Mouse (Mus musculus): Measurements from ENCODE around the gene Sh2d2a. TPM values are rescaled to one million over a fixed set of nuclear protein-coding genes. Genes with fewer than 3 reads are reported as not detected.

Gene Sh2d2a
- total and polyA plus RNA-seq, 3 experiments = not detected

DNA sequence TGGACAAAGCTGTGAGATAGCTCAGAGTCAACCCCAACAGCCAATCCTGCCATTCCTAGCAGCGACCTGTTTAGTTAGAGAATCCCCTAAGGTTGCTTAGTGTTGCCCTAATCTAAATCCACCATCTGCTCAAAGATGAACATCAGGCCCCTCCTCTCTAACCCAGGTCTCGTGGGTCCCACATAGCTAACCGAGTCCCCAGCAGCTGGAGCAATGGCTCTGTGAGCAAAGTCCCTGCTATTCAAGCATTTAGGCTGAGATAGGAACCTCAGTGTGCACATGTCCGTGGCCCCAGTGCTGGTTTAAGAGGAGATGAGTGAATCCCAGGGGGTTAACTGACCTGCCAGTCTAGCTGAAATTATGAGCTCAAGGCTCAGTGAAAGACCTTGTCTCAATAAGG is 369 bp upstream of the Sh2d2a start:
- TF ChIP-seq MAX (IDR thresholded peaks at IDR 0.05; ENCODE audit: low read length) (no peak), ELF1 (IDR thresholded peaks at IDR 0.05; ENCODE audit: low read depth, low read length) (no peak), GATA1 (IDR thresholded peaks at IDR 0.05; ENCODE audit: low read depth, low read length) (no peak), ZKSCAN1 (IDR thresholded peaks at IDR 0.05; ENCODE audit: low read depth, low read length) (no peak), RAD21 (IDR thresholded peaks at IDR 0.05; ENCODE audit: low read depth, low read length) (no peak), ZC3H11A (IDR thresholded peaks at IDR 0.05; ENCODE audit: low read depth, low read length) (no peak), TAL1 (IDR thresholded peaks at IDR 0.05; ENCODE audit: low read length) (no peak), TBP (IDR thresholded peaks at IDR 0.05; ENCODE audit: low read depth, low read length) (no peak), MYC (IDR thresholded peaks at IDR 0.05; ENCODE audit: low read depth, low read length) (no peak), GABPA (IDR thresholded peaks at IDR 0.05; ENCODE audit: low read depth, low read length) (no peak), TCF12 (IDR thresholded peaks at IDR 0.05; ENCODE audit: low read depth, low read length) (no peak), USF1 (IDR thresholded peaks at IDR 0.05; ENCODE audit: low read depth, low read length) (no peak), ZNF384 (IDR thresholded peaks at IDR 0.05; ENCODE audit: low read depth, low read length) (no peak), ETS1 (IDR thresholded peaks at IDR 0.05; ENCODE audit: low read depth, low read length) (no peak), POLR2AphosphoS2 (IDR thresholded peaks at IDR 0.05; ENCODE audit: low read length) (no peak), CHD2 (IDR thresholded peaks at IDR 0.05; ENCODE audit: low read length) (no peak), MYB (IDR thresholded peaks at IDR 0.05; ENCODE audit: low read depth, low read length) (no peak), MEF2A (IDR thresholded peaks at IDR 0.05; ENCODE audit: extremely low read depth, insufficient replicate concordance, low read depth, low read length, poor library complexity, severe bottlenecking) (no peak), BHLHE40 (IDR thresholded peaks at IDR 0.05; ENCODE audit: borderline replicate concordance, low read depth, low read length) (no peak)
- no peak overlapping the region for H3K9ac ChIP-seq (ENCODE audit: control insufficient read depth, low read depth, low read length, poor library complexity, severe bottlenecking)
- H3K27ac ChIP-seq (ENCODE audit: control insufficient read depth, low read depth, low read length) = no peak overlapping the region
- H3K27me3 ChIP-seq (ENCODE audit: control insufficient read depth in 1 of 2, insufficient read depth in 2 of 2, low read length in 2 of 2) = peaks cover 4 to 9% of the 10 kb centered on the region in 2 experiments
- H3K79me2 ChIP-seq (ENCODE audit: control insufficient read depth, insufficient read depth, low read length, poor library complexity) = no peaks in the 10 kb centered on the region
- no peak for DNase-seq (ENCODE audit: low read depth, low spot score)
- H3K36me3 ChIP-seq (ENCODE audit: control insufficient read depth in 1 of 2, insufficient read depth in 2 of 2, low read length in 2 of 2) = no peaks in the 10 kb centered on the region
- no peaks in the 10 kb centered on the region for H3K9me3 ChIP-seq (replicated peaks; ENCODE audit: insufficient read depth, low read length)
- no peaks in the 10 kb centered on the region for H3K4me1 ChIP-seq (ENCODE audit: control insufficient read depth in 1 of 2, insufficient read depth in 2 of 2, low read length in 2 of 2)
- no peak overlapping the region for H3K4me3 ChIP-seq (ENCODE audit: control insufficient read depth in 1 of 2, insufficient read depth in 1 of 2, low read depth in 2 of 2, low read length in 2 of 2)

DNA sequence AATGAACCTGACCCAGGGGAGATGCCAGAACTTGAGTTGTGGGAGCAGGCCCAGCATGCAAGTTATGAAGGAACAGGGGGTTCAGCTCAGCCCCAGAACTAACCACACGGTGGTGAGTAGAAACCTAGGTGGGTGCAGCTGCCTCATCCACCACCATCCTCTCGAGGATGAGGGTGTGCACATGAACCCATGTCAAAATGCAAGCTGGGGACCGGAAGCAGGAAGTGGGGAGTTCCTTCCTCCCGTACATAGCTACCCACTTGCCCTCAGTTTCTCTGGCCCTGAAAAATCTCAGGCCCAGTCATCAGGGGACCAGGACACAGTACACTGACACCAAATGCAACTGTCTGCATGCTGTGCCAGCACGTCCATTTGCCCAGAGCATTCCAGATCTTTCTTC is 1.1 kb downstream of the Sh2d2a start:
- TF ChIP-seq SIN3A (IDR thresholded peaks at IDR 0.05; ENCODE audit: low read length) (no peak), TCF12 (IDR thresholded peaks at IDR 0.05; ENCODE audit: low read depth, low read length) (no peak), UBTF (IDR thresholded peaks at IDR 0.05; ENCODE audit: borderline replicate concordance, insufficient read depth, low read depth, low read length) (no peak), NRF1 (IDR thresholded peaks at IDR 0.05; ENCODE audit: insufficient read depth, low read depth, low read length, poor library complexity, severe bottlenecking) (no peak), POLR2AphosphoS5 (IDR thresholded peaks at IDR 0.05; ENCODE audit: borderline replicate concordance, low read depth, low read length) (no peak), NELFE (IDR thresholded peaks at IDR 0.05; ENCODE audit: low read depth, low read length) (no peak), MAX (IDR thresholded peaks at IDR 0.05; ENCODE audit: low read length) (no peak), E2F4 (IDR thresholded peaks at IDR 0.05; ENCODE audit: borderline replicate concordance, low read depth, low read length) (no peak), POLR2A (IDR thresholded peaks at IDR 0.05; ENCODE audit: control insufficient read depth in 1 of 2, insufficient read depth in 1 of 2, low read depth in 1 of 2, low read length in 2 of 2, poor library complexity in 1 of 2) (no peak), TBP (IDR thresholded peaks at IDR 0.05; ENCODE audit: low read depth, low read length) (no peak), TAL1 (IDR thresholded peaks at IDR 0.05; ENCODE audit: low read length) (no peak), ZC3H11A (IDR thresholded peaks at IDR 0.05; ENCODE audit: low read depth, low read length) (no peak), MYC (IDR thresholded peaks at IDR 0.05; ENCODE audit: low read depth, low read length) (no peak), MAZ (IDR thresholded peaks at IDR 0.05; ENCODE audit: low read depth, low read length) (no peak), KAT2A (conservative IDR thresholded peaks at IDR 0.05; ENCODE audit: low read depth, low read length) (no peak), RCOR1 (IDR thresholded peaks at IDR 0.05; ENCODE audit: low read depth, low read length) (no peak), CHD2 (IDR thresholded peaks at IDR 0.05; ENCODE audit: low read length) (no peak), ZMIZ1 (IDR thresholded peaks at IDR 0.05; ENCODE audit: low read depth, low read length) (no peak)
- H3K27me3 ChIP-seq (ENCODE audit: control insufficient read depth in 1 of 2, insufficient read depth in 2 of 2, low read length in 2 of 2) = peaks cover 2 to 6% of the 10 kb centered on the region in 2 experiments; a peak in 2 of 4 replicates
- no peaks in the 10 kb centered on the region for H3K4me1 ChIP-seq (ENCODE audit: control insufficient read depth in 1 of 2, insufficient read depth in 2 of 2, low read length in 2 of 2)
- no peaks in the 10 kb centered on the region for H3K9me3 ChIP-seq (replicated peaks; ENCODE audit: insufficient read depth, low read length)
- no peaks in the 10 kb centered on the region for H3K79me2 ChIP-seq (ENCODE audit: control insufficient read depth, insufficient read depth, low read length, poor library complexity)
- H3K27ac ChIP-seq (ENCODE audit: control insufficient read depth, low read depth, low read length) = no peak overlapping the region
- no peaks in the 10 kb centered on the region for H3K36me3 ChIP-seq (ENCODE audit: control insufficient read depth in 1 of 2, insufficient read depth in 2 of 2, low read length in 2 of 2)
- no peak for DNase-seq (ENCODE audit: low read depth, low spot score)
- H3K4me3 ChIP-seq (ENCODE audit: control insufficient read depth in 1 of 2, insufficient read depth in 1 of 2, low read depth in 2 of 2, low read length in 2 of 2) = no peak overlapping the region
- H3K9ac ChIP-seq (ENCODE audit: control insufficient read depth, low read depth, low read length, poor library complexity, severe bottlenecking) = no peak overlapping the region

Measured in MEL (cell line).